10 mouse cellular contexts compared by ENCODE assay signal in the genomic region with DNA sequence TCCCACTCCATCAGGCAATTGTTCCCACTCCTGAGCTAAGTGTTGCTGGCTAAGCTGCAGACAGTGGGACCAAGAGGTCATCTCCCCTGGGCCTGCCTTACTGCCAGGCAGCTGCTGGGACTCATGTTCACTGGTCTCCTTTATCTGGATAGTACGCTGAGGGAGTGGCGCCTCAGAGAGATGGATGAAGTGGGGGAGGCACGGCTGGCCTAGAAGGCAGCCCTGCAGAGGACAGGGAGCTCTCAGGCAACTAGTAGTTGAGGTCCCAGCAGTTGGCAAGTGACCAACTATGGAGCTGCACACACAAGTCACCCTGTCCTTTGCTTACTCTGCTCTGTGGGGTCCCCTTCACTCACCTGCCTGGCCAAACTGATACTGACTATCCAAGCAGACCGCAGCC. TPM values are rescaled to one million over a fixed set of nuclear protein-coding genes. Genes with fewer than 3 reads are reported as not detected.
A peak's percentile ranks its signal among the peaks of the same experiment; 100 is the strongest.
DNase-seq lines count a peak whose midpoint lies in the region; ATAC-seq and TF ChIP-seq lines count a peak whose summit lies in the region.
"Had no signal": no experiment of that assay in that cellular context is flagged by ENCODE, and none has a peak within 500 bp of the region (broad histone marks: within the 10 kb centered on the region; RNA-seq: fewer than 3 reads in every experiment).

No protein-coding gene starts in this region.

- H3K4me1 ChIP-seq in kidney, embryonic 15.5 days = peaks cover 56% of the 10 kb centered on the region
- H3K4me1 ChIP-seq in midbrain, embryonic 13.5 days (replicated peaks) = peaks cover 16% of the 10 kb centered on the region

- TF ChIP-seq CTCF in gastrocnemius, adult 2 months (IDR thresholded peaks at IDR 0.05) = no peak

- H3K9ac ChIP-seq in kidney, embryonic 15.5 days = no peak overlapping the region
- H3K9ac ChIP-seq in midbrain, embryonic 13.5 days (replicated peaks) = no peak overlapping the region
- H3K9ac ChIP-seq: embryonic facial prominence, embryonic 15.5 days; hindbrain, embryonic 15.5 days had no signal

- peaks cover 4% of the 10 kb centered on the region for H3K36me3 ChIP-seq in kidney, embryonic 15.5 days
- H3K36me3 ChIP-seq in midbrain, embryonic 13.5 days = no peaks in the 10 kb centered on the region
- H3K36me3 ChIP-seq: hindbrain, embryonic 15.5 days had no signal

- no peak for DNase-seq in kidney, adult 8-10 months
- peak; percentile 55 for DNase-seq in gastrocnemius, adult 2 months
- peak; percentile 72 for DNase-seq in heart, postnatal 4 days
- no peak for DNase-seq in left cerebral cortex, adult 11 months (ENCODE audit: low spot score)

- no peaks in the 10 kb centered on the region for H3K27me3 ChIP-seq in kidney, embryonic 15.5 days
- no peaks in the 10 kb centered on the region for H3K27me3 ChIP-seq in midbrain, embryonic 13.5 days
- H3K27me3 ChIP-seq: embryonic facial prominence, embryonic 15.5 days; hindbrain, embryonic 15.5 days had no signal

- peak overlapping the region; percentile 76 for H3K27ac ChIP-seq in kidney, embryonic 15.5 days
- peak overlapping the region; percentile 88 for H3K27ac ChIP-seq in gastrocnemius, adult 2 months
- H3K27ac ChIP-seq in midbrain, embryonic 13.5 days = no peak overlapping the region
- H3K27ac ChIP-seq: embryonic facial prominence, embryonic 15.5 days; hindbrain, embryonic 15.5 days had no signal

- intact Hi-C loops in gastrocnemius, adult 2 months (cut with DNase I) = no loop called here

- ATAC-seq in kidney, embryonic 15.5 days (replicated peaks; ENCODE audit: low FRiP score) = 0 out of 2 replicates have a peak, but pooled peaks have one; percentile 8
- ATAC-seq in megakaryocyte-erythroid progenitor cell, adult 5-6 weeks (replicated peaks; ENCODE audit: low FRiP score, low TSS enrichment, poor library complexity, severe bottlenecking) = peak; percentile 71
- ATAC-seq in cerebellum, adult (ENCODE audit: insufficient number of reproducible peaks, low FRiP score, low TSS enrichment) = no peak
- ATAC-seq in midbrain, embryonic 13.5 days = no peak

- H3K4me3 ChIP-seq in kidney, embryonic 15.5 days (replicated peaks) = no peak overlapping the region
- H3K4me3 ChIP-seq in gastrocnemius, adult 2 months = no peak overlapping the region
- no peak overlapping the region for H3K4me3 ChIP-seq in midbrain, embryonic 13.5 days (replicated peaks)
- H3K4me3 ChIP-seq: embryonic facial prominence, embryonic 15.5 days; hindbrain, embryonic 15.5 days had no signal

- WGBS in kidney, embryonic 15.5 days = 39% methylated on average over 4 of the region's 4 CpGs
- WGBS in midbrain, embryonic 13.5 days = 75% methylated on average over 4 of the region's 4 CpGs

- no peaks in the 10 kb centered on the region for H3K9me3 ChIP-seq in kidney, embryonic 15.5 days (replicated peaks)
- H3K9me3 ChIP-seq in midbrain, embryonic 13.5 days = no peaks in the 10 kb centered on the region
- H3K9me3 ChIP-seq: embryonic facial prominence, embryonic 15.5 days; hindbrain, embryonic 15.5 days had no signal

- no peak overlapping the region for H3K4me2 ChIP-seq in kidney, embryonic 15.5 days
- H3K4me2 ChIP-seq in midbrain, embryonic 13.5 days (replicated peaks) = no peak overlapping the region
- H3K4me2 ChIP-seq: embryonic facial prominence, embryonic 15.5 days; hindbrain, embryonic 15.5 days had no signal

RNA-seq across cellular contexts. Expression of gene Ppif, which starts 16.1 kb away (rescaled TPM):
- polyA plus RNA-seq in kidney, embryonic 15.5 days (2015; fragmentation: Nextera tagmentation; extraction: Ambion mirVana) = 41.5 and 42.1 TPM in 2 replicates
- total RNA-seq in gastrocnemius, adult 2 months (2021) = 10 to 100 TPM; 26.0 to 43.4 TPM
- total RNA-seq in heart, postnatal 4 days (2021) = 100 to 1,000 TPM; 188 to 208 TPM
- 142 and 159 TPM in 2 replicates for total RNA-seq in megakaryocyte-erythroid progenitor cell, adult 5-6 weeks (2014; fragmentation: Nextera tagmentation)
- total RNA-seq in megakaryocyte-erythroid progenitor cell, adult 5-6 weeks (2017) = 42.9 and 55.8 TPM in 2 replicates
- 25.3 and 25.5 TPM in 2 replicates for polyA plus RNA-seq in midbrain, embryonic 13.5 days (2015; fragmentation: Nextera tagmentation; extraction: Ambion mirVana)

RNA-seq across cellular contexts. Expression of gene Zcchc24, which starts 58.8 kb away (rescaled TPM):
- 18.3 and 21.0 TPM in 2 replicates for polyA plus RNA-seq in kidney, embryonic 15.5 days (2015; fragmentation: Nextera tagmentation; extraction: Ambion mirVana)
- 10 to 100 TPM; 40.6 to 59.3 TPM for total RNA-seq in gastrocnemius, adult 2 months (2021)
- 10 to 100 TPM; 48.6 to 52.2 TPM for total RNA-seq in heart, postnatal 4 days (2021)
- total RNA-seq in megakaryocyte-erythroid progenitor cell, adult 5-6 weeks (2014; fragmentation: Nextera tagmentation) = 1.3 and 1.4 TPM in 2 replicates
- total RNA-seq in megakaryocyte-erythroid progenitor cell, adult 5-6 weeks (2017) = 0.91 and 1.4 TPM in 2 replicates
- 7.3 and 9.3 TPM in 2 replicates for polyA plus RNA-seq in midbrain, embryonic 13.5 days (2015; fragmentation: Nextera tagmentation; extraction: Ambion mirVana)

Comparison
In these comparisons a context has a peak if more than half of its experiments do, and no peak if none do; other contexts are left out.
1. ATAC-seq: peak in kidney, embryonic 15.5 days (single experiment) and megakaryocyte-erythroid progenitor cell, adult 5-6 weeks (single experiment); none in cerebellum, adult (single experiment) and midbrain, embryonic 13.5 days (single experiment).
2. DNase-seq: peak in gastrocnemius, adult 2 months (single experiment) and heart, postnatal 4 days (single experiment); none in kidney, adult 8-10 months (0 of 2) and left cerebral cortex, adult 11 months (single experiment).
3. RNA of gene Zcchc24, which starts 58.8 kb away (total RNA-seq): 40.6 to 59.3 TPM in gastrocnemius, adult 2 months and 48.6 to 52.2 TPM in heart, postnatal 4 days; 0.91 to 1.4 TPM in megakaryocyte-erythroid progenitor cell, adult 5-6 weeks; every median in the first group is over 10 times any median in the second.